Mouse (Mus musculus): ENCODE data around the gene Prdm13. TPM values are rescaled to one million over a fixed set of nuclear protein-coding genes. Genes with fewer than 3 reads are reported as not detected.

Gene Prdm13
- polyA plus RNA-seq (2012; rRNA removed): 2.5 and 5.3 TPM in 2 replicates

GRCm38 (mm10) chr4:21685595-21686091 lies at the start of gene Prdm13:
Prdm13 (minus strand) TSS chr4:21685963.

DNA sequence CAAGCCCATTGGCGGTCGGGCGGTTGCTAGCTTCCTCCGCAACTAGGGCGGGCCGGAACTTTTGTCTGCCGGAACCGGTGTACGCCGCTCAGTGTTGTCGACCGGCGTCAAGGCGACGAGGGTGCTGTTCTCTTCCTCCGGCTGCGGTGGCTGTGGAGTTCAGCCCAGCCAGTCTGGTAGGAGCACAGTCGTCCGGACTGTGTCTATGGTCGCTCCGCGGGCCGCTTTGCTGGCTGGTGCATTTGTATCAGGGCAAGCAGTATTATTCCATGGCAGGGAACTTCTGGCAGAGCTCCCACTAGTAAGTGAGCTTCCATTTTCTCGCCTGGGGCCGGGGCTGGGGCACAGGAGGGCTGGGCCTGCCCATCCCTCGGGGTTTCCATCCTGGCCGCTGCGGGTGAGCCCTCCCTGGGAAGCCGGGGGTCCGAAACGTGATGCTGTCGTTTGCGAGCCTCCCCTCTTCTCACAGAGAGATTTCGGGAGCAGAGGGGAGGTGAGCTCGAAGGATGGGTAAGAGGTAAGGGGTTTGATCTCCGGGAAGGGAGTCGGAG lies 41.9 kb upstream of the Prdm13 start, which contains the start of gene Ccnc:
Gene Ccnc (plus strand): TSS at position 87 of the 551 bp plus-strand sequence.

Other genes with a start within 250 kb of the Prdm13 start
- 18.7 and 30.0 TPM in 2 replicates for gene Ccnc, start 41.7 kb upstream of the Prdm13 start, polyA plus RNA-seq (2012; rRNA removed)
- gene Usp45, start 81.2 kb upstream of the Prdm13 start, polyA plus RNA-seq (2012; rRNA removed): 14.9 and 16.4 TPM in 2 replicates
- 14.0 and 15.4 TPM in 2 replicates for gene Tstd3, start 81.2 kb upstream of the Prdm13 start, polyA plus RNA-seq (2012; rRNA removed)
- 292 and 320 TPM in 2 replicates for gene Pnisr, start 161.6 kb upstream of the Prdm13 start, polyA plus RNA-seq (2012; rRNA removed)
- 5.9 and 7.0 TPM in 2 replicates for gene Coq3, start 193.7 kb upstream of the Prdm13 start, polyA plus RNA-seq (2012; rRNA removed)
- 20.1 and 27.9 TPM in 2 replicates for gene Faxc, start 245.4 kb upstream of the Prdm13 start, polyA plus RNA-seq (2012; rRNA removed)